Mouse (Mus musculus): Measurements from ENCODE around the gene Brca1. TPM values are rescaled to one million over a fixed set of nuclear protein-coding genes. Genes with fewer than 3 reads are reported as not detected.

The Brca1 gene
- polyA plus RNA-seq, 1 experiment: 1.0 TPM

DNA sequence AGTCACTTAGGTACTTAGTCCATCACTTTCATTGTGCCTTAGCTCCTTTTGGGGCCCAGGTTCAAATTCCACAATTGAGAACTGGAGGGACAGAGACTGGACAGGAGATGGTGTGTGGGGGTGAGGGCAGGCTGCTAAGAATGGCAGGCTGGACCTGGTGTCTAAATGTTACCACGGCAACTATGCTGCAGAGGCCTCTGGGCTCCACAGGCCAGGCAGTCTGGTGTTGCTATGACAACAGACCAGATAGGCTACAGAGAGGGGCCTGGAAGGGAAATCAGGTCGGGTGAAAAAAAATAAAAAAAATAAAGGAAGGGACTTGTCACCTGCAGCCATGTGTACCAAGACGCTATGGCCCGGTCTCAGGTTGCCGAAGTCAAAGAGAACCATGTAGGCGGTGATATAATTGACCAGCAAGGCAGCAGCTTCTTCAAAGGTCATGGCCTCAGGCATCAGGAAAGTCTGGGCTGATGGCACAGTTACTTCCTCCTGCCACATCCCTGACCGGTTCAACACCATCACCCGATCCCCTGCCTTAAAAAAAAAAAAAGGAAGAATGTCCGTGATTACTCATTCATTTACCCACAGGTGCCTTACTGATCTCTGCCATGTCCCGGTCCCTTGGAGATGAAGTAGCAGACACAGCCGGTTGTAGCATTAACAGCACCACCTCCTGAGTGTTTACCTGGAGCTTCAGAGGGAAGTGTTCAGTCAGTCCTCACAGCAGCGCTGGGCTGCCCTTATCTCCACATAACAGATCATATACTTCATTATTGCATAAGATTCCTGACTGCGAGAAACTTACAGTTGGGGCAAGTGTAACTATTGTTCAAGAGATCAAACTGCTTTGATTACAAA lies 88.9 kb downstream of the Brca1 start:
- TF ChIP-seq POLR2A (IDR thresholded peaks at IDR 0.05; ENCODE audit: insufficient read length, low read depth): no peak
- TF ChIP-seq CEBPB (IDR thresholded peaks at IDR 0.05; ENCODE audit: insufficient read depth, poor library complexity, severe bottlenecking): no peak
- no peak for TF ChIP-seq MYOG (IDR thresholded peaks at IDR 0.05; ENCODE audit: control insufficient read depth in 1 of 3, insufficient read depth in 1 of 3, insufficient read length in 2 of 3, low read depth in 2 of 3)
- TF ChIP-seq MAX (IDR thresholded peaks at IDR 0.05; ENCODE audit: low read depth): no peak
- TF ChIP-seq POLR2AphosphoS2 (IDR thresholded peaks at IDR 0.05; ENCODE audit: insufficient read length, low read depth): no peak
- TF ChIP-seq USF1 (IDR thresholded peaks at IDR 0.05; ENCODE audit: low read depth): no peak
- H3K27me3 ChIP-seq (ENCODE audit: control insufficient read depth, insufficient read depth, insufficient read length): no peaks in the 10 kb centered on the region
- H3ac ChIP-seq (ENCODE audit: control insufficient read depth, insufficient read length): no peak overlapping the region
- no peak overlapping the region for H3K4me2 ChIP-seq (ENCODE audit: low read depth)
- peaks cover 24% of the 10 kb centered on the region for H3K36me3 ChIP-seq (ENCODE audit: control insufficient read depth, insufficient read depth)
- H3K4me3 ChIP-seq: no peak overlapping the region
- peaks cover 20% of the 10 kb centered on the region for H3K79me2 ChIP-seq (ENCODE audit: control insufficient read depth, insufficient read depth)

DNA sequence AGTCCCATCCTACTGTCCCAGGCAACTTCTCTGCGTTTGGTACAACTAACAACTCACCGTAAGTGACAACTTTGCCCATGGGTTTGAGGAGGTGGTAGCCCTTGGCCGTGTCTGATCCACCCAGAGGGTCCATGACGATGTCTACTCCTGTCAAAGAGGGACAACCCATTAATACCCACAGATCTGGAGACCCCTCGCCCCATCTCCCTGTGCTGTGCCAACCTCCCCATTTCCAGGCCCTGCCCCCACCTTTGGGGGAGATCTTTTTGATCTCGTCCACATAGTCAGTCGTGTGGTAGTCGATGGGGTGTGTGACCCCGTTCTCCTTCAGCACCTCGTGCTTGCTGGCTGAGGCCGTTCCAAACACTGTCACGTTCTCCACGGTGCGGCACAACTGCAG lies 89.6 kb downstream of the Brca1 start:
- Histone ChIP-seq H3ac (ENCODE audit: control insufficient read depth, insufficient read length) (no peak overlapping the region), H3K79me2 (ENCODE audit: control insufficient read depth, insufficient read depth) (peaks cover 20% of the 10 kb centered on the region), H3K27me3 (ENCODE audit: control insufficient read depth, insufficient read depth, insufficient read length) (no peaks in the 10 kb centered on the region), H3K4me3 (no peak overlapping the region), H3K36me3 (ENCODE audit: control insufficient read depth, insufficient read depth) (peaks cover 29% of the 10 kb centered on the region), H3K4me2 (ENCODE audit: low read depth) (no peak overlapping the region)
- TF ChIP-seq POLR2A (IDR thresholded peaks at IDR 0.05; ENCODE audit: insufficient read length, low read depth) (peak; percentile 16), POLR2AphosphoS2 (IDR thresholded peaks at IDR 0.05; ENCODE audit: insufficient read length, low read depth) (no peak)

DNA sequence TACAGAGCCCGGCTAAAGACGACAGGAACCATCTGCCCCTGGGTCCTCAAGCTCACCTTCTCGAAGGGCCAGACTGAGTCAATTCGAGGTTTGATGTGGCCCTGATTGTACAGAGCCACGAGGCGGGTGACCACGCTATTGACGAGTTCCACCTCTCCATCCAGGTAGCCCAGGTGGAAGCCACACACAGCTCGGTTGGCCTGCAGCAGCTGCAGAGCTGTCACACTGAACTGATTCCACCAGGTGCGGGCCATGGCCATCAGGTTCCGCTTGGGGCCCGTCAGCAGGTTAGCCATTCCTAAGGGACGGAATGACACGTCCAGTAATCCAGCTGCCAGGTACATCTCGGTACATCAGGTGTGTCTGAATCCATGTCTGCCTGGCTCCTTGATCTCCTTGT lies 91.4 kb downstream of the Brca1 start:
- Histone ChIP-seq H3K79me2 (ENCODE audit: control insufficient read depth, insufficient read depth) (peaks cover 20% of the 10 kb centered on the region), H3K4me3 (no peak overlapping the region), H3K36me3 (ENCODE audit: control insufficient read depth, insufficient read depth) (peaks cover 33% of the 10 kb centered on the region), H3K27me3 (ENCODE audit: control insufficient read depth, insufficient read depth, insufficient read length) (no peaks in the 10 kb centered on the region), H3K4me2 (ENCODE audit: low read depth) (no peak overlapping the region), H3ac (ENCODE audit: control insufficient read depth, insufficient read length) (no peak overlapping the region)
- no peak for TF ChIP-seq MAX (IDR thresholded peaks at IDR 0.05; ENCODE audit: low read depth)
- TF ChIP-seq MYOD1 (IDR thresholded peaks at IDR 0.05; ENCODE audit: control insufficient read depth in 1 of 3, insufficient read length in 2 of 3, low read depth in 2 of 3): no peak
- no peak for TF ChIP-seq MYOG (IDR thresholded peaks at IDR 0.05; ENCODE audit: control insufficient read depth in 1 of 3, insufficient read depth in 1 of 3, insufficient read length in 2 of 3, low read depth in 2 of 3)
- TF ChIP-seq REST (IDR thresholded peaks at IDR 0.05; ENCODE audit: insufficient read depth, insufficient read length): no peak

DNA sequence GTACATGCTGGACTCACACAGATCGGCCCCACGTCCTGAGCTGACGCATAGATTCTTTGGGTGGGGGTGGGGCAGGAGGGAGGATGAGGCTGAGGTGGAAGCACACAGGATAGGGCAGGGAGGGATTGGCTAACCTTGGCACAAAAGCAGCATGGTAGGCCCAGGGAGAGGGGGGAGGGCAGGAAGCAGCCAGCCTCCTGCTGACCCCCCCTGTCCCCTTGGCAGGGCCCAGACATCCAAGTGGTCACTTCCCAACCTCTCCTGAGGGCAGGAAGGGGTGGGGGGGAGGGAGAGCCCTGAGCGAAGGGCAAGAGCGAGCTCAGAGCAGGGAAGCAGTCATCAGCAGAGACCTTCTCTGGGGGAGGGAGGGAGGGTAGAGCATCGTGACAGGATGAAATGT lies 92.0 kb downstream of the Brca1 start:
- TF ChIP-seq USF1 (IDR thresholded peaks at IDR 0.05; ENCODE audit: low read depth): no peak
- no peak for TF ChIP-seq SRF (IDR thresholded peaks at IDR 0.05; ENCODE audit: control insufficient read depth, insufficient read length, low read depth)
- TF ChIP-seq POLR2A (IDR thresholded peaks at IDR 0.05; ENCODE audit: insufficient read length, low read depth): no peak
- peak; percentile 56 for TF ChIP-seq POLR2AphosphoS2 (IDR thresholded peaks at IDR 0.05; ENCODE audit: insufficient read length, low read depth)
- TF ChIP-seq TCF12 (IDR thresholded peaks at IDR 0.05; ENCODE audit: insufficient read depth, poor library complexity, severe bottlenecking): no peak
- no peaks in the 10 kb centered on the region for H3K27me3 ChIP-seq (ENCODE audit: control insufficient read depth, insufficient read depth, insufficient read length)
- H3ac ChIP-seq (ENCODE audit: control insufficient read depth, insufficient read length): no peak overlapping the region
- H3K4me2 ChIP-seq (ENCODE audit: low read depth): no peak overlapping the region
- H3K36me3 ChIP-seq (ENCODE audit: control insufficient read depth, insufficient read depth): peaks cover 33% of the 10 kb centered on the region
- peaks cover 18% of the 10 kb centered on the region for H3K79me2 ChIP-seq (ENCODE audit: control insufficient read depth, insufficient read depth)
- no peak overlapping the region for H3K4me3 ChIP-seq

DNA sequence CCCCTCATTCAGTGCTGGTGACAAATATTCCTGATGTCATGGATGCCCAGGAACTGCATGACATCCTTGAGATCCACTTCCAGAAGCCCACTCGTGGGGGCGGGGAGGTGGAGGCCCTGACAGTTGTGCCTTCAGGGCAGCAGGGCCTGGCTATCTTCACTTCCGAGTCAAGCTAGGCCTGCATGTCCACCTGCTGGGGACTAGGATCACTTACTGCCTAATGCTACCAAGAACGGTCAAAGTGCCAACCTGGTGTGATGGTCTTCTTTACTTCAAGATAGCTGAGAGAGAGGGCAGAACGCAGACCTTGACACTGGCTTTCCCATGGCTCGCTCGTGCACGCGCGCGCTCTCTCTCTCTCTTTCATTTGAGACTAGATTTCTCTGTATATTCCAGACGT lies 93.5 kb downstream of the Brca1 start:
- peaks cover 33% of the 10 kb centered on the region for H3K36me3 ChIP-seq (ENCODE audit: control insufficient read depth, insufficient read depth)
- H3K4me3 ChIP-seq: no peak overlapping the region
- no peak overlapping the region for H3K4me2 ChIP-seq (ENCODE audit: low read depth)
- H3ac ChIP-seq (ENCODE audit: control insufficient read depth, insufficient read length): no peak overlapping the region
- TF ChIP-seq POLR2A (IDR thresholded peaks at IDR 0.05; ENCODE audit: insufficient read length, low read depth): peak; percentile 17
- no peak for TF ChIP-seq USF1 (IDR thresholded peaks at IDR 0.05; ENCODE audit: low read depth)
- H3K79me2 ChIP-seq (ENCODE audit: control insufficient read depth, insufficient read depth): peaks cover 3% of the 10 kb centered on the region
- H3K27me3 ChIP-seq (ENCODE audit: control insufficient read depth, insufficient read depth, insufficient read length): no peaks in the 10 kb centered on the region

DNA sequence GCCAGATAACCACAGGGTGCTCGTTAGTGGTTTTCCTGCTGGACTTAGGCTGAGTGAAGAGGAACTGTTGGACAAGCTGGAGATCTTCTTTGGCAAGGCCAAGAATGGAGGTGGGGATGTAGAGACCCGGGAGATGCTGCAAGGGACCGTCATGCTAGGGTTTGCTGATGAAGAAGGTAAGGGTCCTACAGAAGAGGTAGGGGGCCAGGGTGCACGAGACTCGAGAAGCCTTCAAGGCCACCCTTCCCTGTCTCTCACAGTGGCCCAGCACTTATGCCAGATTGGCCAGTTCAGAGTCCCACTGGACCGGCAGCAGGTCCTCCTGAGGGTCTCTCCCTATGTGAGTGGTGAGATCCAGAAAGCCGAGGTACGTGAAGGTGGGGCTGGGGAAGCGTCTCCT lies 94.1 kb downstream of the Brca1 start:
- no peak overlapping the region for H3K4me3 ChIP-seq
- no peak overlapping the region for H3K4me2 ChIP-seq (ENCODE audit: low read depth)
- H3ac ChIP-seq (ENCODE audit: control insufficient read depth, insufficient read length): no peak overlapping the region
- TF ChIP-seq CEBPB (IDR thresholded peaks at IDR 0.05; ENCODE audit: insufficient read depth, poor library complexity, severe bottlenecking) (no peak), MYOD1 (IDR thresholded peaks at IDR 0.05; ENCODE audit: control insufficient read depth in 1 of 3, insufficient read length in 2 of 3, low read depth in 2 of 3) (no peak), REST (IDR thresholded peaks at IDR 0.05; ENCODE audit: insufficient read depth, insufficient read length) (no peak), TCF3 (IDR thresholded peaks at IDR 0.05; ENCODE audit: insufficient read length, low read depth) (no peak), POLR2A (IDR thresholded peaks at IDR 0.05; ENCODE audit: insufficient read length, low read depth) (no peak), TCF12 (IDR thresholded peaks at IDR 0.05; ENCODE audit: insufficient read depth, poor library complexity, severe bottlenecking) (no peak), SRF (IDR thresholded peaks at IDR 0.05; ENCODE audit: control insufficient read depth, insufficient read length, low read depth) (no peak), POLR2AphosphoS2 (IDR thresholded peaks at IDR 0.05; ENCODE audit: insufficient read length, low read depth) (no peak), E2F4 (IDR thresholded peaks at IDR 0.05; ENCODE audit: insufficient read depth) (no peak), MAX (IDR thresholded peaks at IDR 0.05; ENCODE audit: low read depth) (no peak), USF1 (IDR thresholded peaks at IDR 0.05; ENCODE audit: low read depth) (no peak), MYOG (IDR thresholded peaks at IDR 0.05; ENCODE audit: control insufficient read depth in 1 of 3, insufficient read depth in 1 of 3, insufficient read length in 2 of 3, low read depth in 2 of 3) (no peak)
- no peaks in the 10 kb centered on the region for H3K79me2 ChIP-seq (ENCODE audit: control insufficient read depth, insufficient read depth)
- peaks cover 33% of the 10 kb centered on the region for H3K36me3 ChIP-seq (ENCODE audit: control insufficient read depth, insufficient read depth)
- no peaks in the 10 kb centered on the region for H3K27me3 ChIP-seq (ENCODE audit: control insufficient read depth, insufficient read depth, insufficient read length)

All from myocyte (in vitro differentiated cells).